ENCODE assay signal across 8 mouse cellular contexts in the genomic region with DNA sequence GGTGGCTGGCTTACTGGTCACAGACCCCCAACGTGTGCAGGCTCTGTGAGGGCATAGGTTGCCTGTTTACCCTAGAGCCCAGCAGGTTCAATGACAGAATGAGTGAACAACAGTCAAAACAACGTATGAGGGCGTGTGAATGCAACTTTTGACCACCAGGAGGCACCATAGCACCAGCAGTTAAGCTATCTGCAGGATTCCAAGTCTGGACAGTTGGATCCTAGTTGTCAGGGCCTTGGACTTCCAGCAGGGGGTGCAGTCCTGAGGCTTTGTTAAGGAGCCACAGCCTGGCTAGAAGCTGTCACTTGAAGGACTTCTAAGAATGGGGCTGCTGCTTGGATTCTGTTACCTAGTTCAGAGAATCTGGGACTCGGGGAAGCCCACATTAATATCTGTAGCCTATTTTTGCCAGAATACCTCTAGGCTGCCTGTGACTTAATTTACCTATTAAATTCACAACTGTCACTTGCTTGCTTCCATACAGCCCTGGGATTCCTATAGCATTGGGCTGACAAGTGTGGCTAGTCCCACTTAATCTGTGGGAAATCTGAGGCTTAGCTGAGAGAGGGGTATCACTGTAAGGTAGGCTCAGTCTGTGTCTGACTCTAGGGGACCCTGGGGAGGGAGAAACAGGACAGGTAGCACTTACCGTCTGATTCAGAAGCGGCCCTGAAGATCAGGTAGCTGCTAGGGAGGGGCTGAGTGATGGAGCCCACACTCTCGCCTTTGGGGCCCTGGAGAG. TPM values are rescaled to one million over a fixed set of nuclear protein-coding genes. Genes with fewer than 3 reads are reported as not detected.
DNase-seq lines count a peak whose midpoint lies in the region; ATAC-seq and TF ChIP-seq lines count a peak whose summit lies in the region.

No protein-coding gene starts in this region.

- peak; percentile 89 for ATAC-seq in forebrain, embryonic 13.5 days
- ATAC-seq in liver, postnatal 0 days = peak; percentile 83
- ATAC-seq in neural tube, embryonic 15.5 days (ENCODE audit: low FRiP score) = peak; percentile 77

- TF ChIP-seq CTCF in ES-Bruce4 (IDR thresholded peaks at IDR 0.05; ENCODE audit: low read depth, low read length) = peak; percentile 99
- TF ChIP-seq CTCF in liver, postnatal 0 days (IDR thresholded peaks at IDR 0.05; ENCODE audit: low read depth) = peak; percentile 99

- no peak for TF ChIP-seq POLR2A in ES-Bruce4 (IDR thresholded peaks at IDR 0.05; ENCODE audit: insufficient read depth, low read length)

- no peaks in the 10 kb centered on the region for H3K9me3 ChIP-seq in ES-Bruce4 (replicated peaks; ENCODE audit: control insufficient read depth, insufficient read depth, low read length, poor library complexity, severe bottlenecking)
- H3K9me3 ChIP-seq in forebrain, embryonic 13.5 days (replicated peaks) = no peaks in the 10 kb centered on the region
- H3K9me3 ChIP-seq in liver, postnatal 0 days (ENCODE audit: low read length) = no peaks in the 10 kb centered on the region
- no peaks in the 10 kb centered on the region for H3K9me3 ChIP-seq in neural tube, embryonic 15.5 days (replicated peaks)

- no peak for TF ChIP-seq EP300 in ES-Bruce4 (IDR thresholded peaks at IDR 0.05; ENCODE audit: insufficient read depth, low read depth, low read length)
- TF ChIP-seq EP300 in liver, postnatal 0 days (IDR thresholded peaks at IDR 0.05; ENCODE audit: low read depth) = no peak

- H3K4me1 ChIP-seq in ES-Bruce4 (ENCODE audit: control insufficient read depth, insufficient read depth, low read length) = no peaks in the 10 kb centered on the region
- H3K4me1 ChIP-seq in forebrain, embryonic 13.5 days = 0 out of 2 replicates have a peak, but pooled peaks cover 6% of the 10 kb centered on the region
- no peaks in the 10 kb centered on the region for H3K4me1 ChIP-seq in liver, postnatal 0 days (ENCODE audit: insufficient read depth)
- H3K4me1 ChIP-seq in neural tube, embryonic 15.5 days = peaks cover 1% of the 10 kb centered on the region

- no peak overlapping the region for H3K4me2 ChIP-seq in forebrain, embryonic 13.5 days
- H3K4me2 ChIP-seq in liver, postnatal 0 days (ENCODE audit: low read depth, low read length) = no peak overlapping the region
- H3K4me2 ChIP-seq in neural tube, embryonic 15.5 days = no peak overlapping the region

- H3K27me3 ChIP-seq in ES-Bruce4 (ENCODE audit: control insufficient read depth, insufficient read depth, low read length, poor library complexity, severe bottlenecking) = no peaks in the 10 kb centered on the region
- H3K27me3 ChIP-seq in forebrain, embryonic 13.5 days = no peaks in the 10 kb centered on the region
- no peaks in the 10 kb centered on the region for H3K27me3 ChIP-seq in liver, postnatal 0 days (ENCODE audit: insufficient read depth, low read length)
- no peaks in the 10 kb centered on the region for H3K27me3 ChIP-seq in neural tube, embryonic 15.5 days (replicated peaks)

- intact Hi-C loops in heart, postnatal 10 days (cut with DNase I) = loop anchor here (1.0 kb wide), 2 partner anchors 41 to 57 kb away; no protein-coding TSS in a partner anchor

- H3K27ac ChIP-seq in ES-Bruce4 (ENCODE audit: insufficient read depth, low read length) = no peak overlapping the region
- peak overlapping the region; percentile 20; the same call in 1 of the 2 replicates for H3K27ac ChIP-seq in forebrain, embryonic 13.5 days
- H3K27ac ChIP-seq in liver, postnatal 0 days (ENCODE audit: low read depth) = no peak overlapping the region
- no peak overlapping the region for H3K27ac ChIP-seq in neural tube, embryonic 15.5 days (replicated peaks)

- H3K9ac ChIP-seq in ES-Bruce4 (ENCODE audit: low read depth, poor library complexity, severe bottlenecking) = no peak overlapping the region
- no peak overlapping the region for H3K9ac ChIP-seq in forebrain, embryonic 13.5 days
- no peak overlapping the region for H3K9ac ChIP-seq in liver, postnatal 0 days (replicated peaks)
- no peak overlapping the region for H3K9ac ChIP-seq in neural tube, embryonic 15.5 days (replicated peaks)

- no peaks in the 10 kb centered on the region for H3K36me3 ChIP-seq in ES-Bruce4 (ENCODE audit: control insufficient read depth, insufficient read depth, low read length, poor library complexity, severe bottlenecking)
- H3K36me3 ChIP-seq in forebrain, embryonic 13.5 days (ENCODE audit: poor library complexity, severe bottlenecking) = peaks cover 58% of the 10 kb centered on the region
- no peaks in the 10 kb centered on the region for H3K36me3 ChIP-seq in liver, postnatal 0 days (replicated peaks; ENCODE audit: insufficient read depth, low read length)
- H3K36me3 ChIP-seq in neural tube, embryonic 15.5 days = peaks cover 67% of the 10 kb centered on the region

- WGBS in forebrain, embryonic 13.5 days = 34% methylated on average over 7 of the region's 7 CpGs
- 37% methylated on average over 7 of the region's 7 CpGs for WGBS in liver, postnatal 0 days (ENCODE audit: insufficient replicate concordance)
- 40% methylated on average over 7 of the region's 7 CpGs for WGBS in neural tube, embryonic 15.5 days

- DNase-seq in c-Kit-positive CD71-positive TER-119-positive erythroid progenitor cells, embryonic 14.5 days (ENCODE audit: low spot score) = peak; percentile 73
- peak; percentile 94 to 97 for DNase-seq in heart, postnatal 10 days
- peak; percentile 97 for DNase-seq in kidney, postnatal 4 days
- peak; percentile 89 for DNase-seq in liver, postnatal 0 days
- peak; percentile 96 for DNase-seq in testis, postnatal 10 days (ENCODE audit: low spot score)

- H3K4me3 ChIP-seq in ES-Bruce4 (ENCODE audit: low read depth, low read length) = no peak overlapping the region
- H3K4me3 ChIP-seq in forebrain, embryonic 13.5 days = no peak overlapping the region
- no peak overlapping the region for H3K4me3 ChIP-seq in liver, postnatal 0 days (ENCODE audit: low read depth, low read length)
- no peak overlapping the region for H3K4me3 ChIP-seq in neural tube, embryonic 15.5 days (replicated peaks)

RNA-seq across cellular contexts. Expression of gene Tnfrsf23, which starts 21.2 kb away (rescaled TPM):
- polyA plus RNA-seq in ES-Bruce4 (2011; ENCODE audit: insufficient read depth, insufficient read length, low read depth, missing spikeins) = 3.3 and 4.4 TPM in 2 replicates
- polyA plus RNA-seq in forebrain, embryonic 13.5 days (2015; fragmentation: Nextera tagmentation; extraction: Ambion mirVana) = 0.61 and 0.73 TPM in 2 replicates
- total RNA-seq in heart, postnatal 10 days (2021) = 1 to 10 TPM; 2.4 to 2.6 TPM
- polyA plus RNA-seq in liver, postnatal 0 days (2015; fragmentation: Nextera tagmentation; extraction: Ambion mirVana) = 0.90 and 1.1 TPM in 2 replicates
- polyA plus RNA-seq in neural tube, embryonic 15.5 days (2015; fragmentation: Nextera tagmentation; extraction: Ambion mirVana) = 0.93 and 1.4 TPM in 2 replicates

RNA-seq across cellular contexts. Expression of gene Osbpl5, which starts 49.9 kb away (rescaled TPM):
- 8.2 and 13.0 TPM in 2 replicates for polyA plus RNA-seq in ES-Bruce4 (2011; ENCODE audit: insufficient read depth, insufficient read length, low read depth, missing spikeins)
- 21.6 and 22.6 TPM in 2 replicates for polyA plus RNA-seq in forebrain, embryonic 13.5 days (2015; fragmentation: Nextera tagmentation; extraction: Ambion mirVana)
- 10 to 100 TPM; 28.7 to 32.2 TPM for total RNA-seq in heart, postnatal 10 days (2021)
- 1.4 and 1.6 TPM in 2 replicates for polyA plus RNA-seq in liver, postnatal 0 days (2015; fragmentation: Nextera tagmentation; extraction: Ambion mirVana)
- 37.2 and 37.5 TPM in 2 replicates for polyA plus RNA-seq in neural tube, embryonic 15.5 days (2015; fragmentation: Nextera tagmentation; extraction: Ambion mirVana)

RNA-seq across cellular contexts. Expression of gene Tnfrsf22, which starts 57.4 kb away (rescaled TPM):
- 6.1 and 9.2 TPM in 2 replicates for polyA plus RNA-seq in ES-Bruce4 (2011; ENCODE audit: insufficient read depth, insufficient read length, low read depth, missing spikeins)
- 5.3 and 5.5 TPM in 2 replicates for polyA plus RNA-seq in forebrain, embryonic 13.5 days (2015; fragmentation: Nextera tagmentation; extraction: Ambion mirVana)
- 1 to 10 TPM; 2.5 to 3.2 TPM for total RNA-seq in heart, postnatal 10 days (2021)
- polyA plus RNA-seq in liver, postnatal 0 days (2015; fragmentation: Nextera tagmentation; extraction: Ambion mirVana) = 0.95 and 1.3 TPM in 2 replicates
- 3.9 and 5.3 TPM in 2 replicates for polyA plus RNA-seq in neural tube, embryonic 15.5 days (2015; fragmentation: Nextera tagmentation; extraction: Ambion mirVana)

RNA-seq across cellular contexts. Expression of gene Mrgprg, which starts 59.9 kb away (rescaled TPM):
- polyA plus RNA-seq in ES-Bruce4 (2011; ENCODE audit: insufficient read depth, insufficient read length, low read depth, missing spikeins) = not detected in 2 replicates
- not detected in 2 replicates for polyA plus RNA-seq in forebrain, embryonic 13.5 days (2015; fragmentation: Nextera tagmentation; extraction: Ambion mirVana)
- total RNA-seq in heart, postnatal 10 days (2021) = not detected
- polyA plus RNA-seq in liver, postnatal 0 days (2015; fragmentation: Nextera tagmentation; extraction: Ambion mirVana) = not detected in 2 replicates
- polyA plus RNA-seq in neural tube, embryonic 15.5 days (2015; fragmentation: Nextera tagmentation; extraction: Ambion mirVana) = not detected in 2 replicates
